Mouse (Mus musculus): Measurements from ENCODE around the gene Tnip1. TPM values are rescaled to one million over a fixed set of nuclear protein-coding genes. Genes with fewer than 3 reads are reported as not detected.
"Not testable (repeated sequence)": the region's sequence is repeated elsewhere in the genome, so short reads cannot be mapped to it uniquely, and the experiment has no call there.

Gene Tnip1
- polyA plus RNA-seq, 1 experiment from 2014 or later, result 17.5 TPM

- Histone ChIP-seq H3K27ac (no peak overlapping the region), H3K4me1 (peaks cover 20% of the 10 kb centered on the region), H3K9me3 (no peaks in the 10 kb centered on the region), H3K4me3 (no peak overlapping the region), H3K36me3 (peaks cover 17% of the 10 kb centered on the region; the same call in 1 of the 2 replicates), H3K4me2 (no peak overlapping the region), H3K9ac (no peak overlapping the region), H3K27me3 (no peaks in the 10 kb centered on the region)
- WGBS, result 81% methylated on average over 3 of the region's 3 CpGs
- no peak for ATAC-seq (ENCODE audit: borderline replicate concordance, extremely low read depth, low FRiP score, low TSS enrichment)
Observed at GRCm38 (mm10) chr11:54905086-54905485, 57.6 kb downstream of the Tnip1 start.

DNA sequence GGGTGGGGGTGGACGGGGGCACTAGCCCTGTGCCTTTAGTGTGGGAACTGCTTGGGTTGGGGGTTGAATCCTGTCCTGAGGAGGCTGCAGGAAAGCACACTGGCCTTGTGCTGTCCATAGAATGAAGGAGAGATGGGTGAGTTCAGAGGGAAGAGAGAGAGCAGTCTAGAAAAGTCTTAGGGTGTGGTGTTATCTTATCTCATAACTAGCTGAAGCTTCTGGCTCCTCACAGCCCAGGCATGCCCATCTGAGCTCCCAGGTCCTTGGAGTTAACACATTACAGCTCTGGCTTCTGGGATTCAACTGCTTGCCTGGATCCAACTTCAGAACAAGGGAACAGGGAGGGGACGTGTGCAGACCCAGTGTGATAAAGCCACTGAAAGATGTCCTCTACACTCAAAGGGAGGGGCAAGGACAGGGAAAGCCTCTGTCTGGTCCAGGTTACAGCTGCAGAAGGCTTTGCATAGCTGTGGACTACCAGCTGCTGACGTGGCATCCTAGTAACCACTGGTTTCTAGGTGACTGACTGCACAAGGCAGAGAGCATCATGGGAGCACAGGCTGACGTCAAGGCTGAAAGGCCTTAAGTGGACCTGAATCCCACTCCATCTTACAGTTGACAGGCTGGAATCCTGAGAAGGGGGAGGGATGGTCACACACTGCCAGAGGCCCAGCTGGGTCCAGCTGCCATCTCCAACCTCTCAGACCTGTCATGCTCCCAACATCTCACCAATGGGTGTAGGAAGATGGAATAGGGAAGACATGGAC lies 58.6 kb downstream of the Tnip1 start:
- Histone ChIP-seq H3K9ac (no peak overlapping the region), H3K36me3 (peaks cover 10% of the 10 kb centered on the region; the same call in 1 of the 2 replicates), H3K4me3 (peak overlapping the region; percentile 54), H3K4me1 (peaks cover 20% of the 10 kb centered on the region), H3K4me2 (peak overlapping the region; percentile 89), H3K9me3 (no peaks in the 10 kb centered on the region), H3K27me3 (no peaks in the 10 kb centered on the region), H3K27ac (peak overlapping the region; percentile 19; the same call in 1 of the 2 replicates)
- ATAC-seq (ENCODE audit: borderline replicate concordance, extremely low read depth, low FRiP score, low TSS enrichment), result peak; percentile 72
- WGBS, result 30% methylated on average over 4 of the region's 4 CpGs

DNA sequence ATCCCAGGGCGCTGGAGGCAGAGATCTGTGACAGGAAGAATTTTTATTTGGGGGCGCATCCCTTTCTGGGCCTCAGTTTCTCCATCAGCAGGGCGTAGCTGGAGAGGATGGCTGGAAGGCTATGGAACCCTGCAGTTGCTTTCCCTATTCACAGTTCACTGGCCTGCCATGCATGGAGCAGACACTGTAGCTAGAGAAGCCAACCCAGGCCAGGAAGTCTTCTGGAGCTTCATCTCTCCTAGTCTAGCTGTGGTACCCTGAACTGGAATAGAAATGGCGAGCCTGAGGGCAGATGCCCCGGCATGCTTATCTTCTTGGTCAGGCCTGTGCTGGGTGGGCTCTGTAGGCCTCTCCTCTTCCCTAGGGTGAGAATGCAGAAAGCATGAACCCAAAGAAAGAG lies 59.4 kb downstream of the Tnip1 start:
- H3K27me3 ChIP-seq, result no peaks in the 10 kb centered on the region
- H3K4me3 ChIP-seq, result peak overlapping the region; percentile 54
- 0 out of 2 replicates have a peak overlapping the region, but pooled peaks have one; percentile 24 for H3K27ac ChIP-seq
- peaks cover 20% of the 10 kb centered on the region for H3K4me1 ChIP-seq
- peak overlapping the region; percentile 30 for H3K9ac ChIP-seq
- 57% methylated on average over 5 of the region's 5 CpGs for WGBS
- peak overlapping the region; percentile 89 for H3K4me2 ChIP-seq
- no peaks in the 10 kb centered on the region for H3K9me3 ChIP-seq
- no peak for ATAC-seq (ENCODE audit: borderline replicate concordance, extremely low read depth, low FRiP score, low TSS enrichment)
- H3K36me3 ChIP-seq, result 0 out of 2 replicates have a peak, but pooled peaks cover 2% of the 10 kb centered on the region

DNA sequence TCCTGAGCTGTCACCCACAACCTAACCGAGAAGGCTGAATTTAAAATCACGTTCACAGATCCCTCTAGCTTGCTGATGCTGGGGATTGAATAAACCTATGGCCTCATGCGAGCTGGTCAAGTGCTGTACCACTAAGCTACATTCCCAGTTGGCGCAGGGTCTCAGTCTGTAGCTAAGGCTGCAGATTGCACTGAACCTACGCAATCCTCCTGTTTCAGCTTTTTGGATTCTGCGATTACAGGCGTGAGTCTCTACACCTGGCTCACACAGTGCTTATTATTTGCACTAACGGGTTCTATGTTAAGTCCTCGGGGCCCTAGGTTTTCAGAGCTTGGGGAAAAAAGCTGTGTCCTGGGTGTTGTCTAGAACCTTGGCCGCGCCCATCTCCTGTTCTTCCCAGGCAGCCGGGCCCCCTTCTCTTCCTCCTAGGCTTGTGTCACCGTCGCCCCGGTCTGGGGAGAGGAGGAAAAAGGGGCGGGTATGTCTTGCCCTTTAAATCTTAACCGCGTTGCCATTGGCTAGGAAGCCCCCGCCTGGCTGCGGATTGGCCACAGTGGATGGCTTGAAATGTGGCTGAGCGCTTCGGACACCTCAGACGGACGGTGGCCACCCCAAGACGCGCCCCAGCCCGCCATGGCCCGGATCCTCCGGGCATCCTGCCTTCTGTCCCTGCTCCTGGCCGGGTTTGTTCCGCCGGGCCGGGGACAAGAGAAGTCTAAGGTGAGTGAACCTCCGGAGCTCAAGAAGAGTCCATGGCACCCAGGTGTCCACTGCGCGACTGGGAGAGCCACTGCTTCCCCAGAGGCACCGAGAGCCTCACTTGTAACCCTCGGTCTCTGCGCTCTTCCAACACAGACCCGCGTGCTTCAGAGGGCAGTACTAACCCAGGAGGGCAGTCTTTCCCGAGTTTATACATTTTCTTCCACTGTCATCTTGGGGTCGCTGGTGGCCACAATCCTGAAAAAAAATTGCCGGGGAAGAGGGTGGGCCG lies 60.1 kb downstream of the Tnip1 start, which contains the start of gene Gpx3:
TSS of gene Gpx3 (plus strand) at position 121 of the 991 bp plus-strand sequence.
- H3K4me2 ChIP-seq, result peak within 1 kb of the TSS; percentile 89
- H3K4me3 ChIP-seq, result peak within 1 kb of the TSS; percentile 54
- H3K27me3 ChIP-seq, result no peaks in the 10 kb centered on the region
- H3K4me1 ChIP-seq, result peaks cover 20% of the 10 kb centered on the region
- 12% methylated on average over 42 of the region's 45 CpGs for WGBS
- H3K27ac ChIP-seq, result 0 out of 2 replicates have a peak within 1 kb of the TSS, but pooled peaks have one; percentile 24
- H3K9me3 ChIP-seq, result no peaks in the 10 kb centered on the region
- H3K9ac ChIP-seq, result peak within 1 kb of the TSS; percentile 30
- no peaks in the 10 kb centered on the region for H3K36me3 ChIP-seq
- peak; percentile 86; the same call in 1 of the 2 replicates for ATAC-seq (ENCODE audit: borderline replicate concordance, extremely low read depth, low FRiP score, low TSS enrichment)

DNA sequence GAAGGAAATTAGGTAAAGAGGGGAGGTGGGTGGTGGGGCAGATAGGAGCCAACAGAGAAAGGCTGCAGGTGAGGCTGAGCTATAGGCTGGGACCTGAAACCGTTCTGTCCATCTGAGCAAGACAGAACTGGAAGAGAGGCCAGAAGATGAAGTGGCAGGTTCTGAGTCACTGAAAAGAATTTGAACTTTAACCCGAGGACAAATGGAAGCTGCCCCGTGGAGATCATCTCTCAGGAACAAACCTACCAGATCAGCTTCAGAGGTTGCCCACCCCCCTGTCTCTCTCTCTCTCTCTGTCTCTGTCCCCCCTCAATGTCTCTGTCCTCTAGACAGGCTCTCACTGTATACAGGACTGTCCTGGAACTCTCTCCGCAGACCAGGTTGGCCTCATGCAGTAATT lies 63.1 kb downstream of the Tnip1 start:
- no peak for ATAC-seq (ENCODE audit: borderline replicate concordance, extremely low read depth, low FRiP score, low TSS enrichment)
- Histone ChIP-seq H3K36me3 (no peaks in the 10 kb centered on the region), H3K9ac (no peak overlapping the region), H3K9me3 (no peaks in the 10 kb centered on the region), H3K4me3 (no peak overlapping the region), H3K4me1 (peaks cover 20% of the 10 kb centered on the region), H3K27ac (no peak overlapping the region), H3K27me3 (no peaks in the 10 kb centered on the region), H3K4me2 (no peak overlapping the region)
- 57% methylated on average over 4 of the region's 4 CpGs for WGBS

GRCm38 (mm10) chr11:54897470-54897869 lies 65.2 kb downstream of the Tnip1 start:
- no peak overlapping the region for H3K4me3 ChIP-seq
- H3K27ac ChIP-seq, result no peak overlapping the region
- H3K36me3 ChIP-seq, result no peaks in the 10 kb centered on the region
- no peaks in the 10 kb centered on the region for H3K27me3 ChIP-seq
- H3K4me1 ChIP-seq, result peaks cover 3% of the 10 kb centered on the region; the same call in 1 of the 2 replicates
- 50% methylated on average over 5 of the region's 5 CpGs for WGBS
- no peak overlapping the region for H3K9ac ChIP-seq
- no peak overlapping the region for H3K4me2 ChIP-seq
- no peaks in the 10 kb centered on the region for H3K9me3 ChIP-seq
- ATAC-seq (ENCODE audit: borderline replicate concordance, extremely low read depth, low FRiP score, low TSS enrichment), result no peak

DNA sequence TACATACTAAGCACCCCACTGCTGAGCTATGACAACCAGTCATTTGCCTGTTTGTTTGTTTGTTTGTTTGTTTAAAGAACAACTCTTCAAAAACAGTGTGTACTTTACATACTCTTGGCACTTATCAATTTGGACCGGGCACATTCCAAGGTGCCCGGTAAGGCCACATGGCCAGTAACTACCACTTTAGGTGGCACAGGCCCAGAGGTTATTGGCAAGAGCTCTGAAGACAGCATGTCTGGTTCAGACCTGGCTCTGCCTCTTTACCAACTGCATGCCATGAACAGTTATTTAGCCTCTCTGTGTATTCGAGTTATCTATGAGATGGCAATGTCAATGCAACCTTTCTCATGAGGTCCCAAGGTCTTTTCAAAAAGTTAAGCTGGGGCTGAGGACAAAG lies 66.1 kb downstream of the Tnip1 start:
- not testable (repeated sequence) for H3K4me1 ChIP-seq; H3K27me3 ChIP-seq; H3K4me3 ChIP-seq; H3K27ac ChIP-seq; H3K36me3 ChIP-seq; H3K9ac ChIP-seq; H3K4me2 ChIP-seq; H3K9me3 ChIP-seq; ATAC-seq (ENCODE audit: borderline replicate concordance, extremely low read depth, low FRiP score, low TSS enrichment)
- WGBS, result 81% methylated on average over 3 of the region's 3 CpGs

DNA sequence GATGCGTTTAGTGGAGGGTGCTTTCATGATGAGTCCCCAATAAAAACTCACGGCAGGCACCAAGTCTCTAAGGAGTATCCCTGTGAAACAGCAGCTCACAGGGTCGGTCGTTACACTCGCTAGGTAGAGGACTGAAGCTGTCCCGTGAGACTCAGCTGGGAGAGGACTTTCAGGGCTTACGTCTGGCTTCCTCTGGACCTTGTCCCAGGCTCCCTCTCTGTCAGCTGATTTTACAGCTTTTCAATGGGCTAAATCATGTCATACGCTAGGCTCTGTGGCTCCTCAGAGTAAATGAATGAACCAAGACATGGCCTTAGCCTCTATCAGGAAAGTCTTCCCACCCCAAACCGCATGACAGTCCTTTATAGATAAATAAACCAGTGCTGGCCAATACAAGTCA lies 68.1 kb downstream of the Tnip1 start:
- Histone ChIP-seq H3K27ac (no peak overlapping the region), H3K4me2 (no peak overlapping the region), H3K4me1 (no peaks in the 10 kb centered on the region), H3K27me3 (no peaks in the 10 kb centered on the region), H3K4me3 (no peak overlapping the region), H3K36me3 (no peaks in the 10 kb centered on the region), H3K9me3 (no peaks in the 10 kb centered on the region), H3K9ac (no peak overlapping the region)
- ATAC-seq (ENCODE audit: borderline replicate concordance, extremely low read depth, low FRiP score, low TSS enrichment), result no peak
- 70% methylated on average over 9 of the region's 9 CpGs for WGBS

DNA sequence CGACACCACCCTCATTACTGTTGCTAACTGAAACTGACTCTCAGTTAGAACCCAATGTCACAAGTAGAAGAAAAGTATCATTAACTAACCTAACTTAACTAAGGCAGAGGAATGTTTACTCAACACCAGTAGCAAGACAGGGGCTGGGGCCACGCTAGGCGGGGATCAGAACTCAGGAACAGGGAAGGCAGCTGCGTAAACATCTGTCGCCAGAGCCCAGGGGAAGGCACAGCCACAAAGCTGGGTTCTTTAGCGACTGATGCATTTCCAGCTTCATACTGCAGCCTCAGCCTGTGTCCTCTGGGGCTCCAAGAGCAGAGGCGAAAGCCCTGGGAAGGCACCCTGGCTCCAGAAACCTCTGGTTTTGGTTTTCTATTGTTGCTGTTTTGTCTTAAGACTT lies 70.6 kb downstream of the Tnip1 start:
- Histone ChIP-seq H3K27me3 (no peaks in the 10 kb centered on the region), H3K4me3 (no peak overlapping the region), H3K4me1 (no peaks in the 10 kb centered on the region), H3K4me2 (no peak overlapping the region), H3K27ac (no peak overlapping the region), H3K36me3 (no peaks in the 10 kb centered on the region), H3K9ac (no peak overlapping the region), H3K9me3 (no peaks in the 10 kb centered on the region)
- WGBS, result 35% methylated on average over 7 of the region's 7 CpGs
- no peak for ATAC-seq (ENCODE audit: borderline replicate concordance, extremely low read depth, low FRiP score, low TSS enrichment)

GRCm38 (mm10) chr11:54891341-54891740 lies 71.4 kb downstream of the Tnip1 start:
- no peak overlapping the region for H3K4me3 ChIP-seq
- H3K36me3 ChIP-seq, result no peaks in the 10 kb centered on the region
- H3K27me3 ChIP-seq, result no peaks in the 10 kb centered on the region
- no peak for ATAC-seq (ENCODE audit: borderline replicate concordance, extremely low read depth, low FRiP score, low TSS enrichment)
- 80% methylated on average over 5 of the region's 5 CpGs for WGBS
- H3K4me1 ChIP-seq, result no peaks in the 10 kb centered on the region
- H3K27ac ChIP-seq, result no peak overlapping the region
- H3K9ac ChIP-seq, result no peak overlapping the region
- no peak overlapping the region for H3K4me2 ChIP-seq
- no peaks in the 10 kb centered on the region for H3K9me3 ChIP-seq

DNA sequence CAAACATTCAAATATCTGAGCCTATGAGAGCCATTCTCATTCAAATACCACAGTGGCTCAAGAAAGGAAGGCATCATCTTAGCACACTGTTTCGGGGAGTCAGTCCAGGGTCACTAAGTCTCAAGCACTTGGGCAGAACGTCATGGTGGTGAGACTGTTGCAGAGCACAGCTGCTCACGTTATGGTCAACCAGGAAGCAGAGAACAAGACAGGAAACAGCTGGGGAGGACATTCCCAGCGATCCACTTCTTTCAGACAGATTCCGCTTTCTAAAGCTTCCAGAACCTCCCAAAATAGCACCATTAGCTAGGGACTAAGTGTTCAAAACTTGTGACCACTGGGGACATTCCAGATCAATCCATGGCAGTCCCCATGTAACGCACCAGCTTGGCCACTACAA lies 74.8 kb downstream of the Tnip1 start:
- Histone ChIP-seq H3K27me3 (no peaks in the 10 kb centered on the region), H3K27ac (no peak overlapping the region), H3K4me1 (peaks cover 14% of the 10 kb centered on the region), H3K9me3 (no peaks in the 10 kb centered on the region), H3K9ac (no peak overlapping the region), H3K36me3 (no peaks in the 10 kb centered on the region), H3K4me3 (no peak overlapping the region), H3K4me2 (no peak overlapping the region)
- no peak for ATAC-seq (ENCODE audit: borderline replicate concordance, extremely low read depth, low FRiP score, low TSS enrichment)
- WGBS, result 53% methylated on average over 6 of the region's 6 CpGs

Data from lung, embryonic 15.5 days (tissue).